Mouse (Mus musculus) liver, postnatal 0 days (tissue): ENCODE measurements at regions not wholly inside any gene's neighbourhood (a gene's known extent, or its start where the extent isn't known, plus 50 kb on each side); places are given as distances from the start of the nearest gene placed in this dataset.

ENCODE experiments used
- ATAC-seq: fragments of 200-750 bp; cut with Nextera tagmentation; 2 replicates; pipeline ENCODE4 v1.8.0; 2017; ENCODE audit warnings: mild to moderate bottlenecking, moderate library complexity
- DNase-seq: peaks from one replicate; pipeline ENCODE4 v3.0.0-alpha.2; 2016
- H3K27ac ChIP-seq: fragments of 300-500 bp; sonication (generic); 2 replicates; pipeline ENCODE4 v1.5.1; 2014; ENCODE audit warnings: antibody characterized with exemption, moderate library complexity, mild to moderate bottlenecking, low read depth
- H3K27me3 ChIP-seq: fragments of 300-500 bp; sonication (generic); 2 replicates; pipeline ENCODE4 v1.6.1; 2014; ENCODE audit warnings: low read length, control low read depth, mixed read lengths; ENCODE audit not compliant: insufficient read depth
- H3K36me3 ChIP-seq: fragments of 300-500 bp; sonication (generic); replicated peaks from 2 replicates; pipeline ENCODE4 v1.6.1; 2014; ENCODE audit warnings: mild to moderate bottlenecking, control low read depth, low read length, moderate library complexity, mixed read lengths; ENCODE audit not compliant: insufficient read depth
- H3K4me1 ChIP-seq: fragments of 300-500 bp; sonication (generic); 2 replicates; pipeline ENCODE4 v1.6.1; 2014; ENCODE audit warnings: antibody characterized with exemption, mild to moderate bottlenecking, control low read depth; ENCODE audit not compliant: insufficient read depth
- H3K4me2 ChIP-seq: fragments of 300-500 bp; sonication (generic); 2 replicates; pipeline ENCODE4 v1.6.1; 2014; ENCODE audit warnings: low read depth, mild to moderate bottlenecking, low read length, moderate library complexity, mixed read lengths
- H3K4me3 ChIP-seq: fragments of 300-500 bp; sonication (generic); 2 replicates; pipeline ENCODE4 v1.5.1; 2014; ENCODE audit warnings: low read depth, low read length
- H3K9ac ChIP-seq: fragments of 300-500 bp; sonication (generic); replicated peaks from 2 replicates; pipeline ENCODE4 v1.6.1; 2014; ENCODE audit warnings: mild to moderate bottlenecking, moderate library complexity
- H3K9me3 ChIP-seq: fragments of 300-500 bp; sonication (generic); 2 replicates; pipeline ENCODE4 v1.6.1; 2016; ENCODE audit warnings: mild to moderate bottlenecking, control low read depth, low read length, mixed read lengths
- CTCF ChIP-seq: sonication (generic); IDR thresholded peaks from 2 replicates; pipeline ENCODE4 v1.5.1; 2016; ENCODE audit warnings: antibody characterized with exemption, low read depth
- EP300 ChIP-seq: IDR thresholded peaks from 2 replicates; pipeline ENCODE4 v1.6.1; 2016; ENCODE audit warnings: antibody characterized with exemption, low read depth, mild to moderate bottlenecking
- WGBS: fragments of 180-500 bp; shearing (Covaris S2); extraction: QIAGEN DNeasy Blood & Tissue Kit; methylation state at CpG from one replicate; pipeline ENCODE4 v1.1.7; 2014; ENCODE audit not compliant: insufficient replicate concordance; 5-methylcytosine and 5-hydroxymethylcytosine counted together

DNA sequence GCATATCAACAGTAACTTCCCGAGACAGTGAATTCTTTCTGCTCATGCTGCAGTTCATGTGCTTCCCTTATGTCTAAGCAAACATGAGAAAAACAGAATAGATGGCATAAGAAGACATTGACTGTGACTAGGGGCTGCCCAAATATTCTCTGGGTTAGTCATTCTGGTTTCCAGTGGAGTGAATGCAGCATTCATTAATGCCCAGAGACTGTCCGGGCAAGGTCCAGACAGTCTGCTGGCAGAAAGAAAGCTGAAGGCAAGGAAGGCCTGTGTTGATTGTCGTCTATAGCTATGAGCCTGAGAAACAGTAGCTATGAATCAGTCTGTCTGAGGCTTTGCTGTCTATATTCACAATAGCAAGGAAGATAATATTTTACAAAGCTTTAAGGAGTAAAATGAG, 537.9 kb upstream of the Jag1 start:
- no peak overlapping the region for H3K27ac ChIP-seq
- H3K4me2 ChIP-seq, result no peak overlapping the region
- H3K4me3 ChIP-seq, result no peak overlapping the region
- no peaks in the 10 kb centered on the region for H3K36me3 ChIP-seq
- H3K9me3 ChIP-seq, result no peaks in the 10 kb centered on the region; the same call in 1 of the 2 replicates
- ATAC-seq, result no peak
- 77% methylated on average over 3 of the region's 3 CpGs for WGBS
- TF ChIP-seq EP300, result no peak
- no peak for TF ChIP-seq CTCF
- no peak overlapping the region for H3K9ac ChIP-seq
- no peak for DNase-seq
- H3K27me3 ChIP-seq, result no peaks in the 10 kb centered on the region
- no peaks in the 10 kb centered on the region for H3K4me1 ChIP-seq

DNA sequence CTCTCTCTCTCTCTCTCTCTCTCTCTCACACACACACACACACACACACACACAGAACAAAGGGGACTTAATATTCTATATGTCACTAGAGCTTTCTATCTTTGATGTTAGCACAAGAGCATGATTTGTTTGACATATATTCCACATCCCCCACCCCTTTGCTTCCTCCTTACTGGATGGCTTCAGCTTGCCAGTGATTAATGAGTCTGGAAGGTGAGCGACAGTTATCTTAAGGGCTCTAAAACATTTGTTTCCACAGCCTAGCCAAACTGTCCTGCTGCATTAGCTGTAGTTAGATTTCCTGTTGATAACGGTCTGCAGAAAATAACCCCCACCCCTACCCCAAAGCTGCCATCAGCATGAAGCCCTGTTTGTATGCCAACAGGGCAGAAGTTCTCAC, 527.7 kb upstream of the Jag1 start:
- H3K9ac ChIP-seq, result no peak overlapping the region
- no peaks in the 10 kb centered on the region for H3K9me3 ChIP-seq
- DNase-seq, result no peak
- H3K27me3 ChIP-seq, result no peaks in the 10 kb centered on the region
- TF ChIP-seq CTCF (no peak), EP300 (no peak)
- WGBS, result 16% methylated on average over 2 of the region's 2 CpGs
- no peak overlapping the region for H3K27ac ChIP-seq
- H3K36me3 ChIP-seq, result no peaks in the 10 kb centered on the region
- no peak for ATAC-seq
- no peak overlapping the region for H3K4me2 ChIP-seq
- H3K4me3 ChIP-seq, result no peak overlapping the region
- H3K4me1 ChIP-seq, result no peaks in the 10 kb centered on the region

DNA sequence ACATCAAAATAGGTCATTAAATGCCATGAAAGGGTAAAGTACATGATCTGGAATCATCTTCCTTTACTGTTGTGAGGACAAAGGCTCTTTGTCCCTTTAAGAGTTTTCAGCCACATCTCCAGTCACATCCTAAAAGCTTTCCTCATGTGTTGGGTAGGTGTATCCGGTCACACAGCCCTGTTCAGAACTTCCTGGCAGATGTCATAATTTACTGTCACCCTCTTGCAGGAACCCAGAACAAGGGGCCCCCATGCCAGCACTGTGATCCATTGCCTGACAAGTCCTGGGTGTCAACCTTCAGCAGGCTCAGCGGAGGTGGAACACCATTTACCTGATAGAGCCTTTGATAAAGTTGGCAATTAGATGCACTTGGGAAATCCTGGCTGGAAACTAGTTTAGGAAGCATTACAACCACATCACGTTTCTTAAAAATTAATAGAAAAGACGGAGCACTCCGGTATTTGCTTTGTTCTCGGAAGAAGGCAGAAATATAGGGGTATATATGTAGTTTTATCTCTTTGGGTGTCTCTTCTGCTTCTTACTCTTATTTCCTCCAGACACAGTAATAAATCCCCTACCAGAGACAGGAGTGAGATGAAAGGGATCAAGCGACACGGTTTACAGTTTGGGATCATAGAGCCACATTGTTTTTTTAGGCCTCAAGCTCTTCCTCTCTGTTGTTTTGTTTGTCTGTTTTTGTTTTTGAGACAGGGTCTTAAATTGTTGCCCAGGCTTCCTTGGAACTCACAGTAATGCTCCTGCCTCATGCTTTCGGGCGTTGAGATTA, 527.0 kb upstream of the Jag1 start:
- no peaks in the 10 kb centered on the region for H3K9me3 ChIP-seq
- TF ChIP-seq EP300, result no peak
- TF ChIP-seq CTCF, result no peak
- H3K27ac ChIP-seq, result no peak overlapping the region
- H3K4me1 ChIP-seq, result no peaks in the 10 kb centered on the region
- H3K4me2 ChIP-seq, result no peak overlapping the region
- 47% methylated on average over 10 of the region's 10 CpGs for WGBS
- ATAC-seq (no peak), DNase-seq (no peak)
- H3K9ac ChIP-seq, result no peak overlapping the region
- no peaks in the 10 kb centered on the region for H3K36me3 ChIP-seq
- H3K27me3 ChIP-seq, result no peaks in the 10 kb centered on the region
- no peak overlapping the region for H3K4me3 ChIP-seq

DNA sequence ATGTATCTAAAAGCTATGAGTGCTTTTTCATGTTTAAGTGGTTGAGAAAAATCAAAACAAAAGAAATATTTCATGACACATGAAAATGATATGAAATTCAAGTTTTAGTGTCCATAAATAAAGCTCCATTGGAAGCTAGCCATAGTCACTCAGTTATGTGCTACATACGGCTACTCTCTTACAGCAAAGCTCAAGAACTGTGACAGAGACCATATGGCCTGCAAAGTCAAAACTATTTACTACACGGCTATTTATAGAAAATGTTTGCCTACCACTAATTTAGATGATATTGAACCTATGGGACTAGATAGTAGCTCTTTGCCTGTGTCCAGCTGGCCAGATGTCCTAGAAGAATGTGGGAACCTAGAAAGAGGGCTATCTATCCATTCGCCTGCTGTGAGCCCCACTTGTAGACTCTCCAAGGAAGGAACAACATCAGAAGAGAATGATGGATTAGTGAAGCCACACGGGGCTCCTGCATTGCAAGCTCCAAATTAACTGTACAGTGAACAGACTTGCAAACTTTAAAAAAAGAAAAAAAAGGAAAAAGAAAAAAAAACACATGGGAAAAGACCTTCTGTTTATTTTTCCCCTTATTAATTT, 518.7 kb upstream of the Jag1 start:
- Histone ChIP-seq H3K9ac (no peak overlapping the region), H3K4me2 (no peak overlapping the region), H3K36me3 (no peaks in the 10 kb centered on the region), H3K4me3 (no peak overlapping the region), H3K4me1 (no peaks in the 10 kb centered on the region), H3K27me3 (no peaks in the 10 kb centered on the region), H3K27ac (no peak overlapping the region), H3K9me3 (no peaks in the 10 kb centered on the region)
- no peak for ATAC-seq
- no peak for TF ChIP-seq EP300
- TF ChIP-seq CTCF, result no peak
- 69% methylated on average over 4 of the region's 4 CpGs for WGBS
- no peak for DNase-seq

DNA sequence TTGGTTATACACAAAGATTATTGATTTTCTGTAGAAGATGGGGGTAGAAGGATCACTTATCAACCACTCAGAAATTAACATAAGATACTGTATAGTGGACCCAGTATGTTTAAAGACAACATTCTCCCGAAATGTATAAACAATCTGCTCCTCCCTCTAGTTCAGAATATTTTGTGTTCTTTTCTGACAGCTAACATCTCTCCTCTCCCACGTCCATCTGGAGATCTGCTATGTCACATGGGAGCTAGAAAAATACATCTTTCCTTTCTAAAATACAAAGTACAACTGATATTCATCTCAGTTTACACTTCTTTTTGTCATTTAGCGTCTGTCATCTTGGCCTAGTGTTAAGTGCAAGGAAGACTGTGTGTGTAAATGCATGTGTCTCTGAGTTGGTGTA, 500.2 kb upstream of the Jag1 start:
- TF ChIP-seq EP300 (no peak), CTCF (no peak)
- H3K27me3 ChIP-seq, result no peaks in the 10 kb centered on the region
- no peak overlapping the region for H3K9ac ChIP-seq
- no peak overlapping the region for H3K4me2 ChIP-seq
- no peak for ATAC-seq
- H3K9me3 ChIP-seq, result no peaks in the 10 kb centered on the region
- no peak for DNase-seq
- H3K4me1 ChIP-seq, result no peaks in the 10 kb centered on the region
- H3K4me3 ChIP-seq, result no peak overlapping the region
- H3K36me3 ChIP-seq, result no peaks in the 10 kb centered on the region
- no peak overlapping the region for H3K27ac ChIP-seq
- WGBS, result 69% methylated on average over 3 of the region's 3 CpGs

DNA sequence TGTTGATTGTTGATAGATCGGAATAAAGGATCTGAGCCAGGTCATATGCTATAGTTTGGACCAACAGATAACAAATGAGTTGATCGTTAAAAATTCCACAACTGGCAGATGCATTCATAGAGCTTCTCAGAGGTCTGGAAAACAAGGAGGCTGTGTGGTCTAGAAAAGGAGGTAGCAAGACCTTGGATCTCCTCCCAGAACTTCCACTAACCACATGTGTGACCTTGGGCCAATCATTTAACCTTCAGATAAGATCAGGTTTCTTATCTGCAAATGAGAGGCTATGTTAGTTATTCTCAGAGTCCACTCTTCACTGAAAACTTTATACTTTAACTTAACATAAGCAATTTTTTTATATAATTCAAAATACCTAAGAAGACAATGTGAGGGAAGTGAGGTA, 497.3 kb upstream of the Jag1 start:
- no peak overlapping the region for H3K9ac ChIP-seq
- H3K4me2 ChIP-seq, result no peak overlapping the region
- ATAC-seq (no peak), DNase-seq (no peak)
- no peaks in the 10 kb centered on the region for H3K9me3 ChIP-seq
- no peaks in the 10 kb centered on the region for H3K36me3 ChIP-seq
- no peaks in the 10 kb centered on the region for H3K27me3 ChIP-seq
- no peaks in the 10 kb centered on the region for H3K4me1 ChIP-seq
- no peak overlapping the region for H3K4me3 ChIP-seq
- TF ChIP-seq EP300 (no peak), CTCF (no peak)
- WGBS, result 74% methylated on average over 2 of the region's 2 CpGs
- no peak overlapping the region for H3K27ac ChIP-seq
